29 mouse cellular contexts compared by ENCODE assay signal in the genomic region with DNA sequence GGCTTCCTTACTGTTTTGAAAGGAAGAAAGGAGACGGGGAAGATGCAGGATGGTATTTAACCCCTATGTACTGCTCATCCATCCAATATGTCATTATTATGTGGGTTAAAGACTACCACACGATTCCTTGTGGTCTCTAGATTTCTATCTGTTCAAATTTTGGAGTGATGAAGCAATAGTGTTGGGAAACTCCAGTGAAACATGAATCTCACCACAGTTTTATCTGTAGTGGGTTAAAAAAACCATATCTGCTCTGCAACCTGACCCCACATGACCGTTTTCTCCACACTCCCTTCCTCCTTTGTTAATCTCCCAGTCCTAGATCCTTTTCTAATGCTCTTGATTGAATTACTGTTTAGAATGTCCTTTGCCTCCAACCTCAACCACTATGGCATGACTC.
DNase-seq lines count a peak whose midpoint lies in the region; ATAC-seq and TF ChIP-seq lines count a peak whose summit lies in the region.
"Had no signal": no experiment of that assay in that cellular context is flagged by ENCODE, and none has a peak within 500 bp of the region (broad histone marks: within the 10 kb centered on the region; RNA-seq: fewer than 3 reads in every experiment).

No protein-coding gene starts in this region.

- no peak overlapping the region for H3K9ac ChIP-seq in hindbrain, embryonic 14.5 days
- H3K9ac ChIP-seq in hindbrain, embryonic 16.5 days (ENCODE audit: low read depth, low read length) = no peak overlapping the region
- no peak overlapping the region for H3K9ac ChIP-seq in MEL (ENCODE audit: control insufficient read depth, low read depth, low read length, poor library complexity, severe bottlenecking)
- H3K9ac ChIP-seq: embryonic facial prominence, embryonic 12.5 days; embryonic facial prominence, embryonic 15.5 days; forebrain, postnatal 0 days; heart, embryonic 12.5 days; heart, embryonic 15.5 days; hindbrain, embryonic 13.5 days had no signal

- TF ChIP-seq RAD21 in MEL (IDR thresholded peaks at IDR 0.05; ENCODE audit: low read depth, low read length) = no peak

- no peak overlapping the region for H3K4me3 ChIP-seq in hindbrain, embryonic 14.5 days (replicated peaks; ENCODE audit: low read length)
- no peak overlapping the region for H3K4me3 ChIP-seq in hindbrain, embryonic 16.5 days (ENCODE audit: low read length)
- H3K4me3 ChIP-seq in MEL (ENCODE audit: control insufficient read depth in 1 of 2, insufficient read depth in 1 of 2, low read depth in 2 of 2, low read length in 2 of 2) = no peak overlapping the region
- H3K4me3 ChIP-seq: embryonic facial prominence, embryonic 12.5 days; embryonic facial prominence, embryonic 15.5 days; gastrocnemius, adult 2 months; heart, adult 2 months; heart, embryonic 12.5 days; heart, embryonic 15.5 days; hindbrain, embryonic 10.5 days; hindbrain, embryonic 13.5 days had no signal

- peaks cover 8% of the 10 kb centered on the region; the same call in 1 of the 2 replicates for H3K4me1 ChIP-seq in hindbrain, embryonic 14.5 days (replicated peaks; ENCODE audit: control insufficient read depth, insufficient read depth, low read length)
- no peaks in the 10 kb centered on the region for H3K4me1 ChIP-seq in hindbrain, embryonic 16.5 days (ENCODE audit: control insufficient read depth, insufficient read depth, low read depth, low read length)
- no peaks in the 10 kb centered on the region for H3K4me1 ChIP-seq in MEL (ENCODE audit: control insufficient read depth in 1 of 2, insufficient read depth in 2 of 2, low read length in 2 of 2)
- H3K4me1 ChIP-seq: embryonic facial prominence, embryonic 12.5 days; embryonic facial prominence, embryonic 15.5 days; hindbrain, embryonic 10.5 days had no signal

- no peak for DNase-seq in hindbrain, embryonic 14.5 days (ENCODE audit: low spot score)
- DNase-seq in MEL (ENCODE audit: low read depth, low spot score) = no peak
- DNase-seq in heart, adult 8-10 months (ENCODE audit: low spot score) = no peak
- DNase-seq in gastrocnemius, postnatal 36 days = no peak
- DNase-seq: adrenal gland, adult 8-10 months; adrenal gland, postnatal 25 days; B cell, adult 2 months; cerebellum, adult 11-12 months; cerebellum, adult 8-10 months; cerebellum, postnatal 10 days; cerebellum, postnatal 36 days; forebrain, postnatal 0 days; gastrocnemius, adult 2 months; gastrocnemius, postnatal 14 days; heart, adult 2 months; heart, postnatal 10 days; heart, postnatal 36 days had no signal

- H3K36me3 ChIP-seq in hindbrain, embryonic 14.5 days (replicated peaks; ENCODE audit: control insufficient read depth, insufficient read depth) = peaks cover 7% of the 10 kb centered on the region; the same call in 1 of the 2 replicates
- H3K36me3 ChIP-seq in hindbrain, embryonic 16.5 days (ENCODE audit: control insufficient read depth, insufficient read depth, low read length) = peaks cover 2% of the 10 kb centered on the region; the same call in 1 of the 2 replicates
- peaks cover 3 to 14% of the 10 kb centered on the region in 2 experiments; a peak in 3 of 4 replicates for H3K36me3 ChIP-seq in MEL (ENCODE audit: control insufficient read depth in 1 of 2, insufficient read depth in 2 of 2, low read length in 2 of 2)
- H3K36me3 ChIP-seq: heart, embryonic 15.5 days had no signal

- no peaks in the 10 kb centered on the region for H3K27me3 ChIP-seq in hindbrain, embryonic 14.5 days (ENCODE audit: control insufficient read depth, insufficient read depth, low read length)
- H3K27me3 ChIP-seq in hindbrain, embryonic 16.5 days (replicated peaks; ENCODE audit: control insufficient read depth, insufficient read depth, low read length) = no peaks in the 10 kb centered on the region
- no peaks in the 10 kb centered on the region for H3K27me3 ChIP-seq in MEL (ENCODE audit: control insufficient read depth in 1 of 2, insufficient read depth in 2 of 2, low read length in 2 of 2)
- H3K27me3 ChIP-seq: embryonic facial prominence, embryonic 12.5 days; embryonic facial prominence, embryonic 15.5 days; heart, embryonic 12.5 days; heart, embryonic 15.5 days; hindbrain, embryonic 13.5 days had no signal

- no peak overlapping the region for H3K4me2 ChIP-seq in hindbrain, embryonic 14.5 days (replicated peaks)
- no peak overlapping the region for H3K4me2 ChIP-seq in hindbrain, embryonic 16.5 days (ENCODE audit: low read length)
- H3K4me2 ChIP-seq: embryonic facial prominence, embryonic 12.5 days; embryonic facial prominence, embryonic 15.5 days; heart, embryonic 12.5 days; heart, embryonic 15.5 days; hindbrain, embryonic 13.5 days had no signal

- H3K9me3 ChIP-seq in hindbrain, embryonic 14.5 days (ENCODE audit: control insufficient read depth, low read length) = no peaks in the 10 kb centered on the region
- H3K9me3 ChIP-seq in hindbrain, embryonic 16.5 days (ENCODE audit: control insufficient read depth, low read length) = no peaks in the 10 kb centered on the region
- H3K9me3 ChIP-seq in MEL (replicated peaks; ENCODE audit: insufficient read depth, low read length) = no peaks in the 10 kb centered on the region
- H3K9me3 ChIP-seq: embryonic facial prominence, embryonic 12.5 days; embryonic facial prominence, embryonic 15.5 days; heart, embryonic 12.5 days; heart, embryonic 15.5 days; hindbrain, embryonic 10.5 days; hindbrain, embryonic 13.5 days had no signal

- TF ChIP-seq POLR2A in MEL (IDR thresholded peaks at IDR 0.05; ENCODE audit: control insufficient read depth in 1 of 2, insufficient read depth in 1 of 2, low read depth in 1 of 2, low read length in 2 of 2, poor library complexity in 1 of 2) = no peak

- no peak for TF ChIP-seq CTCF in MEL (IDR thresholded peaks at IDR 0.05 in 2 of 3, conservative IDR thresholded peaks at IDR 0.05 in 1 of 3; ENCODE audit: control insufficient read depth in 1 of 3, insufficient read depth in 1 of 3, low read depth in 2 of 3, low read length in 3 of 3, poor library complexity in 1 of 3, severe bottlenecking in 1 of 3)

- WGBS in hindbrain, embryonic 14.5 days = 68% methylated on average over 3 of the region's 3 CpGs
- WGBS in hindbrain, embryonic 16.5 days = 85% methylated on average over 3 of the region's 3 CpGs

- TF ChIP-seq EP300 in MEL (IDR thresholded peaks at IDR 0.05; ENCODE audit: low read depth in 1 of 2, low read length in 2 of 2) = peak; percentile 35 to 55; a peak in 3 of 4 replicates

- peak overlapping the region; percentile 46; the same call in 1 of the 2 replicates for H3K27ac ChIP-seq in hindbrain, embryonic 14.5 days
- H3K27ac ChIP-seq in hindbrain, embryonic 16.5 days (ENCODE audit: low read depth, low read length) = no peak overlapping the region
- H3K27ac ChIP-seq in MEL (ENCODE audit: control insufficient read depth, low read depth, low read length) = no peak overlapping the region
- H3K27ac ChIP-seq: embryonic facial prominence, embryonic 12.5 days; embryonic facial prominence, embryonic 15.5 days; gastrocnemius, adult 2 months; heart, adult 2 months; heart, embryonic 15.5 days; hindbrain, embryonic 10.5 days had no signal

- no peaks in the 10 kb centered on the region for H3K79me2 ChIP-seq in MEL (ENCODE audit: control insufficient read depth, insufficient read depth, low read length, poor library complexity)

- intact Hi-C loops in gastrocnemius, postnatal 36 days (cut with DNase I) = no loop called here

- ATAC-seq in hindbrain, embryonic 14.5 days (ENCODE audit: low FRiP score) = no peak
- no peak for ATAC-seq in hindbrain, embryonic 16.5 days
- ATAC-seq in megakaryocyte progenitor cell, adult 5-6 weeks (replicated peaks; ENCODE audit: poor library complexity) = peak; percentile 55
- ATAC-seq: activated CD4-positive, CD25-positive, alpha-beta regulatory T cell, adult 4 months; CD4-positive, CD25-positive, alpha-beta regulatory T cell, adult 4 months; forebrain, embryonic 14.5 days; forebrain, postnatal 0 days; intestine, postnatal 0 days had no signal

TF ChIP-seq in MEL, 35 proteins besides CTCF, POLR2A, EP300 and RAD21 (continues in another document):
- no peak for TF ChIP-seq BHLHE40 (IDR thresholded peaks at IDR 0.05; ENCODE audit: borderline replicate concordance, low read depth, low read length)
- TF ChIP-seq NELFE (IDR thresholded peaks at IDR 0.05; ENCODE audit: low read depth, low read length) = no peak
- TF ChIP-seq MYC (IDR thresholded peaks at IDR 0.05; ENCODE audit: low read depth, low read length) = no peak
- TF ChIP-seq MAZ (IDR thresholded peaks at IDR 0.05; ENCODE audit: low read depth, low read length) = no peak
- no peak for TF ChIP-seq GABPA (IDR thresholded peaks at IDR 0.05; ENCODE audit: low read depth, low read length)
- TF ChIP-seq ELF1 (IDR thresholded peaks at IDR 0.05; ENCODE audit: low read depth, low read length) = no peak
- no peak for TF ChIP-seq MAX (IDR thresholded peaks at IDR 0.05; ENCODE audit: low read length)
- TF ChIP-seq UBTF (IDR thresholded peaks at IDR 0.05; ENCODE audit: borderline replicate concordance, insufficient read depth, low read depth, low read length) = no peak
- TF ChIP-seq POLR2AphosphoS5 (IDR thresholded peaks at IDR 0.05; ENCODE audit: borderline replicate concordance, low read depth, low read length) = no peak
- TF ChIP-seq ETS1 (IDR thresholded peaks at IDR 0.05; ENCODE audit: low read depth, low read length) = peak; percentile 12; the same call in 1 of the 2 replicates
- no peak for TF ChIP-seq KAT2A (conservative IDR thresholded peaks at IDR 0.05; ENCODE audit: low read depth, low read length)
- TF ChIP-seq TCF12 (IDR thresholded peaks at IDR 0.05; ENCODE audit: low read depth, low read length) = no peak
- TF ChIP-seq HCFC1 (IDR thresholded peaks at IDR 0.05; ENCODE audit: low read depth, low read length) = no peak
- TF ChIP-seq TBP (IDR thresholded peaks at IDR 0.05; ENCODE audit: low read depth, low read length) = no peak
- TF ChIP-seq TAL1 (IDR thresholded peaks at IDR 0.05; ENCODE audit: low read length) = no peak
- peak; percentile 61; the same call in 1 of the 2 replicates for TF ChIP-seq RCOR1 (IDR thresholded peaks at IDR 0.05; ENCODE audit: low read depth, low read length)
- TF ChIP-seq NRF1 (IDR thresholded peaks at IDR 0.05; ENCODE audit: insufficient read depth, low read depth, low read length, poor library complexity, severe bottlenecking) = no peak
- TF ChIP-seq MYB (IDR thresholded peaks at IDR 0.05; ENCODE audit: low read depth, low read length) = no peak
- 0 out of 2 replicates have a peak, but pooled peaks have one; percentile 17 for TF ChIP-seq GATA1 (IDR thresholded peaks at IDR 0.05; ENCODE audit: low read depth, low read length)
- TF ChIP-seq ZMIZ1 (IDR thresholded peaks at IDR 0.05; ENCODE audit: low read depth, low read length) = no peak
- TF ChIP-seq ZC3H11A (IDR thresholded peaks at IDR 0.05; ENCODE audit: low read depth, low read length) = no peak
- TF ChIP-seq ZKSCAN1 (IDR thresholded peaks at IDR 0.05; ENCODE audit: low read depth, low read length) = no peak
- no peak for TF ChIP-seq JUND (IDR thresholded peaks at IDR 0.05; ENCODE audit: low read depth, low read length)
- TF ChIP-seq SMC3 (IDR thresholded peaks at IDR 0.05; ENCODE audit: low read depth, low read length) = no peak
